Mouse (Mus musculus) granulocyte monocyte progenitor cell, adult 5-6 weeks (primary cell): Measurements from ENCODE around the gene Cbfa2t2. TPM values are rescaled to one million over a fixed set of nuclear protein-coding genes. Genes with fewer than 3 reads are reported as not detected.

Experiments used
- ATAC-seq: replicated peaks from 2 replicates; pipeline ENCODE4 v1.8.0; 2016; ENCODE audit warnings: mild to moderate bottlenecking, moderate TSS enrichment, inconsistent platforms; ENCODE audit not compliant: poor library complexity, severe bottlenecking
- total RNA-seq, 2 experiments: library from RNA; stranded (forward) in 1 of 2; stranded (reverse) in 1 of 2; fragments of 200-712, 200-1000 nt in 1 of 2; fragments of >200 nt in 1 of 2; fragmentation: Nextera tagmentation in 1 of 2; gene quantifications; 2 replicates each; pipeline ENCODE4 v1.2.3; 2014 to 2017

Gene Cbfa2t2
- total RNA-seq (2014; fragmentation: Nextera tagmentation) (13.3 and 14.7 TPM in 2 replicates), total RNA-seq (2017) (12.1 and 13.0 TPM in 2 replicates)

DNA sequence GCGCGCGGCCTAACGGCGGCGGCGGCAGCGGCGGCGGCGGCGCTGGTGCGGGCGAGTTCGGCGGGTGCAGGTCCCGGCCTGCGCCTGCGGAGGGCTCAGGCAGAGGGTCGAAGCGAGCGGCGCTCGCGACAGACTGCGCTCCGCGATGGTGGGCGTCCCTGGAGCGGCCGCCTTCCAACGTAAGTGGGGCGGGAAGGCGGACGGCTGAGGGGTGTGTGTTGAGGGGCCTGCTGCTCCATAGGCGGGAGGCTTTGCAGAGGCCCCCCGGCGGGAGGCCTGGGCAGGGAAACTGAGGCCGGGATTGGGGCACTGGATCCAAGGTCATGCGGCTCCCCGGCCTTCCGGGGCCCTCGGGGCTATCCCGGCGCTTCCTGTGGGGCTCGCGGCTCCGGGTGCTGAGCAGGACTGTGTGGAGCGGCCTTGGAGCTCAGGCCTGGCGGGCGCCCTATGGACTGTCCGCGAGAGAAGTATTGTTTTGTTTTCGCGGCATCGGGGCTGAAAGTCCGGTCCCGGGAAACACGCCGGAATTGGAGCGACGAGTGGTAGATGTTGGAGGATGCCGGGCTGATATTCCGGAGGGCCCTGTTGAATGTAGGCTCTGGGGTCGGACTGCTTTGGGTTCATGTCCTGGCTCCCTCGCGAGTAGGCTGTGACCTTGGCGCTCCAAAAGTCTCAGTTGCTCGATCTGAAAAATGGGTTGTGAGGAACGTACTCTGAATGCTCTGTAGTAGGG, at the start of gene Cbfa2t2:
Gene Cbfa2t2 (plus strand): TSS at position 24 of the 733 bp plus-strand sequence.
- ATAC-seq = peak; percentile 24

DNA sequence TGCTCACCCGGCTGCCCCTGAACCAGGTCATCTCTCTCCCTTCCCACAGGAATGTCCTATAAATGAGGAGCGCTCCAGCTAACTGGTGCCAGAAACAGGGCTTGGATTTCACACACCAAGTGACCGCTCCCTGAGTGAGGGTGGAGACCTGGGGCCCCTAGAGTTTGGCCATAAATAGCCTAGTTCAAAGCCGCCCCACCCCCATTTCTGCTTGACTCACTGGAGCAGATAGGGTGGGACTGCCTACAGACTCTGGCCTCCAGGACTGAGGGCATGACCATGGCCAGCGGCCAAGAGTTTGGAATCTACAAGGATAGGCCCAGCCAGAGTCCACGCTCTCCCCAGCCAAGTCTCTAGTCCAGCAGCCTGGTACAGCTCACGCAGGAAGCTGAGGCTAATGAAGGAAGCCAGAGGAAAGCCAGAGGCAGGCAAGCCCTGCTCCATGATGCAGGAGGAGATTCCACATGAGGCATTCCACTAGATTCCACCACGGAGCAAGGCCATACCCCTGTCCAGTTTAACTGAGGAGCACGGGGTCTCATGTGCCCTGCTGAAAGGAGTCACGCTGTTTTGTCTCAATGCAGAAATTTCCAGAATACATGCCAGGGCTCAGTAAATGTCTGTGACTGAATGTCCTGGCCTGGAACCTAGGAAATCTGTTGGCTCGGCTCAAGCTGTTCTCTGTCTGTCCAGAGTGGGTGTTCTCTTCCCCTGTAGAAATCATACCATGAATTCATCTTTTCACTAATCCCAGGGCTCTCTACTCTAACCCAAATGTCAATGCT, 45.9 kb upstream of the Cbfa2t2 start:
- ATAC-seq = no peak

DNA sequence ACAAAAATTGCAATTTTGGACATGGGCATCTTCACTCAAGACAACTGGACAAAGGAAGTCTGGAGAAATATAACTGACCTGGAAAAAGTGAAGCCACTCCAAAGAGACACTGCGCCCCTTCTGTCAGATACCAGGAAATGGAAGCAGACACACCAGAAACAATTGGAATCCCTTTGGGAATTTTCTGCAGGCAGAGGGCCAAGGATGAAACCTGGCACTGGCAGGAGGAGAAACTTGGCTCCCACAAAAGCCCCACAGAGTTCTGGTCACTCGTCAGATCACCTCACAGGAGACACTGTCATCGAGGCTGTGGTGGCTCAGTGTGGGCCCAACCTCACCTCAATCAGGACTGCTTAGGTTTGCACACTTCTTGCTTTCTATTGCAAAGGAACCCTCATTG, 41.7 kb upstream of the Cbfa2t2 start:
- ATAC-seq = no peak

- ATAC-seq = no peak
These were observed 39.8 kb upstream of the Cbfa2t2 start for GRCm38 (mm10) chr2:154396529-154396928.

DNA sequence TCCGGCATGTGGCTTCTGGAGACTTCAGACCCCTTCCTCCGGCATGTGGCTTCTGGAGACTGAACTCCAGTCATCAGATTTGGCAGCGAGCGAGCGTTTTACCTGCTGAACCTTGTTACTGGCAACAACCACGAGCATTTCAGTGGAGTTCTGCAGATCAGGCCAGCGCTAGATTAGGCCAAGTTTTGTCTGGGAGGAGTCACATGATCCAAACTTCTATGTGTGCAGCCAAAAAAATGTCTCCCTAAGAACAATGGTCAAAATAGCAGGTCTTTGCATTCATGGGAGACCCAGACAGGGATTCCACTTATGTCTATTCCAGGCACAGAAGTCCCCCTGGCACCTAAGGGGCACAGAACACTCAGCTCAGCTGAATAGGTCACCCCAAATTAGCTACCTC, 38.0 kb upstream of the Cbfa2t2 start:
- no peak for ATAC-seq

DNA sequence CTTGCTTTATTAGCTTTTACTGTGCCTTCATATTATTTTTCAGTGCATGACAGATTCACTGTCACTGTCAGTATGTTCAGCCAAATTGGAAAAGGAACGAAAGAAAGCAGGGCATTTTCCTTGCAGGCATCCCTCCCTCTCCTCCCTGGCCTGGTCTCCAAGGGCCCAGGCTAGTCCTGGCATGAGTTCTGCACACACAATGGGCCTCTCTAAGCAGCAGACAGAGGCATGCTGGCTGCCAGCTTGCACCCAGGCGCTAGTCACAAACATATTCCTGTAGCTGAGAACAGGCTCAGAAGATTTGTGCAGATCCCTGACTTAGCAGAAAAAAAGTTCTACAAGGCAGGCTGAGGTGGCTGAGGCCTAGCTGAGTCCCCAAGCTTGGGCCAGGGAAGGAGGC, 37.0 kb upstream of the Cbfa2t2 start:
- no peak for ATAC-seq

- no peak for ATAC-seq
These were observed 34.3 kb upstream of the Cbfa2t2 start for GRCm38 (mm10) chr2:154401976-154402375.

DNA sequence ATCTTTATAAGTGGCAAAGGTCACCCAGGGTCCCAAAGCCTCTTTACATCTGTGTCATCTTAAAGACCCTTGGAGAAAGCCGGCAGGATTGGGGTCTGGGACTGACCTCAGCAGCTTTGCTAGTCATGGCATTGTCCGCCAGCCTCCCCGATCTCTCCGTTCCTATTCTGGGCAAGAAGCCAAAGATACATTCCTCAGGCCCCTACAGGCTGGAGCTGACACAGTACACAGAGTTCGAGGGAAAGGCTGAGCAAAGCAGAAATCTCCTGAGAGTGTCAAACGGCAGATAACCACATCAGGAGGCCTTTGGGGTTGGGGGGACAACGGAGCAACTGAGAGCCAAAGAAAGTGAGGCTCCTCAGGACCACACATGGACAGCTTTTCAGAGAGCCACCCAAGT, 33.5 kb upstream of the Cbfa2t2 start:
- ATAC-seq = no peak

- no peak for ATAC-seq
These were observed 30.8 kb upstream of the Cbfa2t2 start for GRCm38 (mm10) chr2:154405447-154405994.

GRCm38 (mm10) chr2:154407063-154407642, 29.1 kb upstream of the Cbfa2t2 start:
- no peak for ATAC-seq

GRCm38 (mm10) chr2:154407643-154408445, 28.4 kb upstream of the Cbfa2t2 start, which contains the start of gene Snta1:
TSS of gene Snta1 (minus strand) at chr2:154408099.
- ATAC-seq = peak; percentile 76

- ATAC-seq = no peak
These were observed 25.9 kb upstream of the Cbfa2t2 start for GRCm38 (mm10) chr2:154410355-154410754.

DNA sequence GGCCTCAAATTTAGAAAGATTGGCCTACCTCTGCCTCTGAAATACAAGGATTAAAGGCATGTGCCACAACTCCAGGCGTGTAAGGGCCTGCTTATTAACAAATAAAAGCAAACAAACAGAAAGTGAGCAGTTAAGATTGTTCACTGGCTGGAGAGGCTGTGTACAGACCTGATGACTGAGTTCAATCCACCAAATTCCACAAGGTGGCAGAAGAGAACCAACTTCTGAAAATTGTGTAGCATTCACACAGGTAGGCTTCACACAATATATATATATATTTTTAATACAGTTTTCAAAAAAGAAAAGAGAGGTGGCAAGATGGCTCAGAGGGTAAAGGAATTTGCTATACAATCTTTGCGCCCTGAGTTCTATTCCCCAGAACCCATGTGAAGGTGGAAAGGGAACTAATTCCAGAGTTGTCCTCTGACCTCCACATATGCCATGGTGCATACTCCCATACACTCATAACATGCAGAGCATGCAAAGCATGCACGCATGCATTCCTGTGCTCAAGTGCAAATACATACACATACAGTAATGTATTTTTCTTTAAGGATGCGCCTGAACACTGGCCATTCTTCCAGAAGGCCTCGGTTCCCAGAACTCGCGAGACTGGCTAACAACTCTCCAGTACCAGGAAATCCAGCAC, 24.1 kb upstream of the Cbfa2t2 start:
- no peak for ATAC-seq

DNA sequence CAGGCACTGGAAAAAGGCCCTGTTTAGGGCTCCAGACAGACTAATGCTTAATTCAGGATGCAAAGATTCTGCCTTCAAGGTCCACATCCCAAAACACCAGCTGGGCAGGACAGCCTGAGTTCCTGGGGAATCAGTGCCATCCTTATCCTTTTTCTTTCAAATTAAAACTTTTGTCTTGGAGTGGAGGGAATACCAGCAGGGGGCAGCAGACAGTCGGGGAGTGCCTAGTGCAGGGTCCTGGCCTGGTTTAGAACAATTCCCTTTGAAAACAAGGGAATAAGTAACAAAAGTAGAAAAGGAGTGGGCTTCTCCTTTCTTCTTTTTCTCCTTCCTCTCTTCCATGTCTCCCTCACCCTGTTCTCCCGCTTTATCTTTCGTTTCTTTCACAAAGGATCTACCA, 19.2 kb upstream of the Cbfa2t2 start:
- peak; percentile 65 for ATAC-seq

- ATAC-seq = no peak
These were observed 18.3 kb upstream of the Cbfa2t2 start for GRCm38 (mm10) chr2:154418001-154418400.

- ATAC-seq = no peak
These were observed 16.4 kb upstream of the Cbfa2t2 start for GRCm38 (mm10) chr2:154419631-154420515.

GRCm38 (mm10) chr2:154420942-154421731, 15.1 kb upstream of the Cbfa2t2 start:
- no peak for ATAC-seq

GRCm38 (mm10) chr2:154422181-154422580, 14.1 kb upstream of the Cbfa2t2 start:
- no peak for ATAC-seq
